Mouse (Mus musculus) layer of hippocampus, postnatal 36 days (tissue): ENCODE measurements around the gene Ap4b1. TPM values are rescaled to one million over a fixed set of nuclear protein-coding genes. Genes with fewer than 3 reads are reported as not detected.
A peak's percentile ranks its signal among the peaks of the same experiment; 100 is the strongest.
"Not testable (repeated sequence)": the region's sequence is repeated elsewhere in the genome, so short reads cannot be mapped to it uniquely, and the experiment has no call there.

Source experiments
- DNase-seq, 2 experiments: peaks; one replicate each; pipeline ENCODE4 v3.0.0; 2022
- total RNA-seq, 2 experiments: library from RNA; stranded (reverse); gene quantifications; 2 replicates each; pipeline ENCODE4 v1.2.3; 2021

Gene Ap4b1
- total RNA-seq, 2 experiments from 2014 or later: 11.7 to 12.8 TPM

DNA sequence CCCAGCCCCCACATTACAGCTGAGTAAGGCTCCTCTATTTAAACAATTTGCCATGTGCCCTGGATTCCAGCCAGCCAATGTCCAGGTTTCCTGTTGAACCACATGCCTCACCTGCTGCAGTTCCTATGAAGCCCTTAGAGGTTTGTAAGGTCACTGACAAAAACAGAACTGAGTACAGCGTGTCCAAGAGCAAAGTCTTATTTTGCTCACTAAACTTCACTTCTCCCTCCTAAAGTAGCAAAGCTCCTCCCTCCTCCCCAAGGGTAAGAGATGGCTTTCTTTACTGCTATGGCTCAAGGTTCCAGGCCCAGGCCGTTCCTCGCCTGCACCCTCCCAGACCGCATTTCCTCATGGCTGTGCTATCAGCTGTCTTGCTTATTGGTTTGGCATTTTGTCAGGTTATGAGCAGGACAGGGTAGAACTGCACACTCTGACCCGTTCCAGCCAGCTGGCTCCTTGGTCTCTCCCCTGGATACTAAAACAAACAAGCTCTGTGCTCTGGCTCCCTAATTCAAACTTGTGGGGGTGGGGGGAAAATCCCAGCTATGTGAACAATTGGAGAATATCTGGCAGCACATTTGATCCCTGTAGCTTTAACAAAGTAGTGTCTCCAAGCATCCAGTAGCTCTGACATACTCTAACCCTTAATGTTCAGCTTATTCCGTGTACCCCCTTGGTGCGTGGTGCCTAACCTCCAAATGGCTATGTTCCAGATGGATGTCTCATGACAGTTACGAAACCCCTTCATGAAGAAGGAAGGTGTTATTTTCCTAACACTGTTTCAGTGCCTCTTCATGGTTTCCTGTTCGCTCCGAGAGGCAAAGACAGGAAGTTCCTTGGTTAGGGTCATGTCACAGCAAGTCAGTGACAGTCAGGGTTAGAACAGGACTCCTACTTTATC lies 7.4 kb upstream of the Ap4b1 start:
- DNase-seq: peak; percentile 68 to 73

DNA sequence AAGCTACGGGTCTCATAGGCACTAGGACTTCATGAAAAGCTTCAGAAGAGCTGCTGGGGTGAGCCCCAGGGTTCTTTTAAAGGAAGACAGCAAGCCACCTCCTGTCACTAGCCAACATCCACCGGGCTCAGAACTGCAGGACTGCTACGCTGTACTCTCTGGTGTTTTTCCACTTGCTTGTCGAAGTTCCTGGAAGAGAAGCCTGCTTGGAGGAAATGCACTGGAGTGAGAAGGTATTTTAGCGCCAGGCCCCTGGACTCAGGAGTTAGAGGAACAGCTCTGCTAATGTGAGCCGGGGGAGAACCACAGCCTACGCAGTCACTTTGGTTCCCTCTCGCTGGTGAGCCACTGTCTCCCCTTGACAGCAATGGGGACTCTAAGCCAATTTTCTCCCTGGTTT lies 6.5 kb upstream of the Ap4b1 start:
- DNase-seq: no peak

DNA sequence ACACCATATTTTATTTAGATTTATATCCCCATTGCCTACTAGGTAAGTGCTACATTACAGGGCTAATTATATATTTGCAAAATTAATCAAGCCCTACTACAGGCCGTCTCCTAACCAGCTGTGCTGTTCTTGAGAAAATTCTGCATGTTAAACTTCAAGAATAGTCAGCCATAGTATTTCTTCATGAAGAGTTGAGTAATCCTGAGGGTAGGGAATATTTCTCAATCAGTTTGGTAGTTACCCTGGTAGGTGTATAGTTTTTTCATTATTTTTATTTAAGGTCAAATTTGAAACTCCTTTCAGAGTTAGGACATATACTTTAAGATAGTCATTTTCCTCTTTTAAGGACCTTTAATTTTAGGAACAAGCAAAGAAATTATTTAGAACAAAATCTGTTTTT lies 3.6 kb upstream of the Ap4b1 start:
- DNase-seq: no peak

DNA sequence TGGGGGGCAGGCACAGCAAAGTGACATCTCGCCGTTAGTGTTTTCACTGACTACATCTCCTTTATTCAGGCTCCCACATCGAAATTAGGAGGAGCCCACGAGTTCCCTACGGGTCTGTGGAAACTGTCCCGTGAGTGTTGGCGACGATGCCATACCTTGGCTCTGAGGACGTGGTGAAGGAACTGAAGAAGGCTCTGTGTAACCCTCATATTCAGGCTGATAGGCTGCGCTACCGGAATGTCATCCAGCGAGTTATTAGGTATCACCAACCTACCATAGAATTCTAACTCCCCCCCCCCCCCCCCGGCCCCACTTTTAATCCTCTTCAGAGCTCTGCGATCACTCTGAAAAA lies 455 bp downstream of the Ap4b1 start:
- DNase-seq: no peak

DNA sequence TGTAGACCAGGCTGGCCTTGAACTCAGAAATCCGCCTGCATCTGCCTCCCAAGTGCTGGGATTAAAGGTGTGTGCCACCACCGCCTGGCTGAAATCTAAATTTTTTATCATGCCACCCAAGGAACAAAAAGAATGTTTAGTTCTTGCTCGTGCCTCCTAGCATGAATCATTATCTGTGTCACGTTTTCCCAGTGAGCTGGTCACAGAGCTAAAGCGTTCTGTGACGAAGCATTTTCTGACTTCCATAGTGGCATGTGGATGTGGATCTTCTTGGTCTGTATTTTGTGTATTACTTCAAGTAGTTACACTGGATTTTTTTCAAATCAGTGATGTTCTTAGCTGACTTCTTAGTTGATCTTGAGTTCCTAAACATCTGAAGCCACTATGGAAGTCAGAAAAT lies 1.6 kb downstream of the Ap4b1 start:
- DNase-seq: no peak

DNA sequence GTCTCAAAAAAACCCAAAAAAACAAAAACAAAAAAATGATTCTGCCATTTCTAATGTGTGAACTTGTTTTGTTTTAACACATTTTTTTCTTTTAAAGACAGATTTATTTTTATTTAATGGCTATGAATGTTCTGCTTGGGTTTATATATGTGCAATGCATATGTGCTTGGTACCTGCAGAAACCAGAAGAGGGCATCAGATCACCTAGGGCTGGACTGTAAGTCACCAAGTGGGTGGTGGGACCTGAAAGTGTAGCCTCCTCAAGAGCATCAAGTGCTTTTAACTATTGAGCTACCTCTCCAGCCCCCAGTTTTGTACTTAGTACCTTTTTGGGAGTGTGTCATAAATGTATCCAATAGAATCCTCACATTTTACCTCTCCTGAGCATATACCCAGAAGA lies 18.2 kb downstream of the Ap4b1 start:
- no peak for DNase-seq

DNA sequence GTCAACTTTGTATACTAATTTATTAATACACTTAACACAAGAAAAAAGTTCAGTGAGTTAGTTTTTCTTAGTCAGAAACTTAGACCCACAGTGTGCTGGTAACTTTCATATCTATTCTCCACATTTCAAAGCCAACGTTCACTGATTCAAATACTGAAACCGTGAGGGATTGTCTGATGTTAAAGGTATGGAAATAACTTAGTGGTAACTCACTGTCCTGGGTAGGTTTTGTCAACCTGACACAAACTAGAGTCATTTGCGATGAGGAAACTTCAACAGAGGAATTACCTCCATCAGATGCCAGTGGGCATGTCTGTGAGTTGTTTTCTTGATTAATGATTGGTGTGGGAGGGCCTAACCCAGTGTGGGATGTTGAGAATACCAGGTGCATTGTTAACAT lies 19.7 kb downstream of the Ap4b1 start:
- no peak for DNase-seq

DNA sequence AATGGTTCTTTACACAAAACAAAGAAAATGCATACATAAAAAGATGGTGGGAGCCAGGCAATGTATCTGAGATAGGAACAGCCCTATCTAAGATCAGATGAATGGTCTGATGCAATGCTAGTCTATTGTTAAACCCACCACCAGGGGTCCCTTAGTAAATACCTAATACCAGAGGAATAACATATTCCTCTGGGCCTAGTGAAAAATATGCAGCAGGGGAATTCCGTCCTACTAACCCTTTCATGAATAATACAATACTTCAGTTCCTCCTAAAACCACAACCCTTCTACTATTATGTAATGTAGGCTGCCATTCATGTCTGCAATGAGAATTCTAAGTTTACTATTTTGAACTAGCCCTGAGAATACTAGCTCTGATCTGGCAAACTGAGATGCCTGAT lies 21.4 kb downstream of the Ap4b1 start:
- DNase-seq: not testable (repeated sequence)

DNA sequence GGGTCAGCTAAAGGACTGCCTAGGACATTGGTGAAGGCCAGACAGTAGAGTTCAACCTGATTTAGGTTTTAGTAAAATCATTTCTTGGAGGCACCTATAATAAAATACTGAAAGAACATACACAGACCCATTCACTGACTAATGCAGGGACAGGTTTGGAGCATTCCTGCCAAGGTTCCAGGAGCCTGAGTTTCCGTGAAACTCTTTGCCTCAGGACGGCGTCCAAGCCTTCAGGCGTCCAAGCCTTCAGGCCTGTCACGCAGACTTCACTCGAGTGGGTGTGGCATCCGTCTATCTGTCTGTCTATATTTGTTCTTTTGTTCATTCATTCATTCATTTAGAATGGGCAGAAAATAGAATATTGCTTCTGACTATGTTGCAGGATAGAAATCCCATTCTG lies 21.8 kb downstream of the Ap4b1 start:
- no peak for DNase-seq

DNA sequence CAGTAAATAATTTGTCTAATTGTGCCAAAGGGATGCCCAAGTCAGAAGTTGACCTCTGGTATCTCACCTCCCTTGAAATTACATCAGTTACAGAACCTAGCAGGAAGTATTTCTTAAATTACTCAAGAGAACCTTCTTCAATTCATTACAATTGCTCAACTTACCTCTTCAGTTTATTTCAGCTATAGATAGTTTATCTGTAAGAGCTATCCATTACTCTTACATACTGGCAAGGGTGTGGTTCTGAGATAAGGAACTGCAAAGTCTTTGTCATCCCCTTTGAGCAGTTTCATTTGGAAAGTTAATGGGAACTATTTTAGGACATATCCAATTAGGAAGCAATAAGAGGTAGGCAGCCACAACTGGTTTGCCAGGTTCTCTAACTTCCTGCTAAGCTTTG lies 23.1 kb downstream of the Ap4b1 start, which contains the start of gene Bcl2l15:
TSS of gene Bcl2l15 (plus strand) at position 176 of the 400 bp plus-strand sequence.
- no peak for DNase-seq

DNA sequence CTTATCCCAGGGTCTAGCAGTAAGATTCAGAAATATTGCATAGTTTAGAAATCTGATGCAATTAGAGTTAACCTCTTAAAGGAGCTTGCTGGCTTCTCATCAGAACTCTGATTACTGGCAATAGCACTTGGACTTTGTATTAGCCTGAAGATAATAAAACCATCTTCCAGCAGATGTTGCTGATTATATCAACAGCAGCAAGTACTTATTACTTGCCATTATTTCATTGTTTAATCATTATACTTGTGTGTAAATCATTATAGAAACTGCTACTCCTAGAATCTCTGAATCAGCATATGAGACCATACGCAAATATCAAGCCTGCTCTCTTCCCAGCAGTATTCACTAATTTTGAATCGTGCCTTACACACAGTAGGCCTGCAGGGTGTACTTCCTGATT lies 24.7 kb downstream of the Ap4b1 start:
- DNase-seq: no peak

DNA sequence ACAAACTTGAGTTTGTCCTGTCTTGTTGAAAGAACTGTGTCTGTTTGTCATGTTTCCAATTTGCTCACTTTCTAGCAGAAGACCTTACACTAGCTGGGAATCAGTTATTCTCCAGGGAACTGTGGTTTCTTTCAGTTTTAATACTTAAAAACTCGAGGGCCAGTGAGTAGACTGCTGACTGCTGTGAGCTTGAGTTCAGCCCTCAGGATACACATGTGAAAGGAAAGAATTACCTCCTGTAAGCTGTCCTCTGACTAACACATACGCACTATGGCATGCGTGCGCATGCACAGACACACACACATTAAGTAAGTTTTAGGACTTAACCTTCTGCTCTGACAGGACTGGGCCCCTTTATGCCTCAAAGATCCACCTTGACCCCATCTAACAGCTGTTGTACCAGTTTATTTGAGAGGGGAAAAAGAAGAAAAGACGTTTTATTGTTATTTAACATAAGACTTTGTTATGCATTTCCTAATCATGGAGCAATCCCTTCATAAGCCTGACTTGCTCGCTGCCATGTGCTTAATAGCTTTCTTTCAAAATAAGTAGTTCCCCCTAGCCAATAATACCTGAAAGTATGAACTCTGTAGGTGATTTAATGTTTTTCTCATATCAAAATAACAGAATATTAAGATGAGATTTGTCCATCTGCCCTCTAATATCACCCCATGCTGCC lies 26.1 kb downstream of the Ap4b1 start:
- no peak for DNase-seq

DNA sequence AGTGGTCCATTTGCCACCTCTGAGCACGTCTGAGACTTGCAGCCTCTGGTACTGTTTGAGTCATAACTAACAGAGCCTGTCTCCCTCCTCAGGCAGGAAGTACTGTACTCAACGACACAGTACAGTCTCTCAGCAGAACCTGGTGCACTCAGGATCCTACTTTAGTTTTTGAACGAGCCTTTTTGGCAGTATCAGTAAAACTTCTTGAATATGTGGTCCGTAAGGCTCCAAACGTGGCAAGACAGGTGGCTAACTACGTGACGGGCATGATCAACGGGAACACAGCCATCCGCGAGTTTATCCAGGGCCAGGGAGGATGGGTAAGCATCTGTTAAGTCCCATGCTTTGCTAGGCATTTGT lies 26.6 kb downstream of the Ap4b1 start:
- peak in 1 of 2 experiments; percentile 21 for DNase-seq

DNA sequence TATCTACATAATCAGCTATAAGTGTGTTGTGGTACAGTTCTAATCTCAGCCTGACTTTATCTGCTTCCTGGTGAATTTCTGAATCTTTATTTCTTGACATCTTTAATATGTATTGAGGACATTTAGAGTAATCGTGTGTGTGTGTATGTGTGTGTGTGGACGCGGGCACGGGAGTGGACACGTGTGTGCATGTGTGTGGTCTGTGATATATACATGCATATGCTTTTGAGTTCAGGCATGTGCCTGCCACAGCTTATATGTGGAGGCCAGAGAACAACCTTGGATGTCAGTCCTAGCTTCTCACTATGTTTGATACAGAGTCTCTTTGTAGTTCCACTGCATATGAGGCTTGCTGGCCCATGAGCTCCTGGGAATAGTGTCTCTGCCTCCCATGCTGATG lies 27.1 kb downstream of the Ap4b1 start:
- no peak for DNase-seq

DNA sequence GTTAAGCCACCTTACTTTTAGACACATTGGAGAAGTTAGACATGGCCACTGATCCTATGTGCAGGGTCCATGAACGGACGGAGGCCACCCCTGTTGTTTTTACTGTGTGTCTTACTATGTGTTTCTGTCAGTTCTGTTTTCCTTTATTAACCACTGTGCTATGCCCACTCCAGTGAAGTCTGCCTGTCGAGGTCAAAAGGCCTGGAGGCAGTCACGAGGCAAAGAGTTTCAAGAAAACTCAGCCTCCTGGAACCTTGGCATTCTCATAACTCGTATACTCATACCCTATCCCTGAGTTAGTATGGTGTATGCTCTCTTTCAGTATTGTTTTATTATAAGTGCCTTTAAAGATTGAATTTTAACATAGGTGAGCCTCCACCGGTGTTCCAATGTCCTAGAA lies 30.4 kb downstream of the Ap4b1 start:
- no peak for DNase-seq

DNA sequence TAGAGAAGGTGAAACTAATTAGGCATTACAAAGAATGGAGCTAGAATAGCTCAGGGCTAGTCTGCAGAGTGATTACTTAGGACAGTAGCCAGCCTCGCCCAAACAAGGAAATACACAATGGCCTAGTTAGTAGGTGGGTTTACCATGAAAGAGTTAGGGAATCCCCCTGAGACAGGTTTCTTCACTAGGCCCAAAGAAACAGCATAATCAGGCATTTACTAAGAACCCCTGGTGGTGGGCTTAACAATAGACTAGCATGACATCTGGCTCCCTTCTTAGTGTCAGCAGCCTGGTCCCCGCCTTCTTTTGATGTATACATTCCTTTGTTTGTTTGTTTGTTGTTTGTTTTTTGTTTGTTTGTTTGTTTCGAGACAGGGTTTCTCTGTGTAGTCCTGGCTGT lies 30.9 kb downstream of the Ap4b1 start:
- not testable (repeated sequence) for DNase-seq

DNA sequence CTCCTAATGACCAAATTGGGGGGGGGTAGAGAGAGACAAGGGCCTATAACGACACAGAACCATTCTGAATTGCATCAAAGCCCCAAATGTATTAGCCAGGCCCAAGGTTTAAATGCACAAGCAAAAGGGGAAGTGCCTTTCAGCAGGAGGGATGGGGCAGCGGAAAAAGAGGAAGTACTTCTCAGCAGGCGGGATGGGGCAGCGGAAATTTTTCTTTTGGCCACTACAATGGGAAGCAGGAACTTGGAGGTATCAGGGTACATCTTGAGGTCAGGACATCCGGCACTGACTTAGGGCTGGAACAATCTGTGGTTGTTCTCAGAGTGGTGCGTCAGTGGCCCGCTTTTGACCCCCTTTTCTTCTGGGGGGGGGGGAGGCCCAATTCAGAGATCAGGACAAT lies 31.6 kb downstream of the Ap4b1 start:
- DNase-seq: not testable (repeated sequence)

DNA sequence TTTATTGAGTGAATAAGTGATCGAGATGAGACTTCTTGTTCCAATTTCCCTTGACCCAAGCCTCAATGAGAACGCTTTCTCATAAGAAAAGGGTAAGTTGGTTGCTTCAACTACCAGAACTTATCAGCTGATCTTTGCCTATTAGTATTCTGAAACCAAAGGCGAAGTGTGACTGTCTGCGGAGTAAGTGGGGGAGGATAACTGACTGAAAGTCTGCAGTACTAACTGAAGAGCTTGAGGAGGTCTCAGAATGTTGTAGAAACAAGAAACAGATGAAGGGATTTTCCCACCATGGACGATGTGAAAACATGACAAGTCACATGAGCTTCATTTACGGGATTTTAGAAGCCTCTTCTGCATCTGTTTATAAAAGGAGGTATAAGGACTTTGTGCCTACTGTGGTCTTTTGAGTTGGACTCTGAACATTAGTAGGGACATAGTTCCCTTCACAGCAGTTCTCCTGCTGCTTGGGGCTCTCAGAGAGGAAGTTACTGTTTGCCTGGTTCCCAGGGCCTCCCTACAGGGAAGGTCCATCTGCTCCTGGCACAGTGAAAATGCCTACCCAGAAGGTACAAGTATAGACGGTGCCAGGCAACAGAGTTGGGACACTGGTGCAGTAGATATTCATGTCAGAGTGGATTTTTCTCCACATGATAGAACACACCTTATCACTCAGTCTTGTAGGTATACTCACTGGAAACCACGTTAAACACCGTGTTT lies 41.5 kb downstream of the Ap4b1 start:
- peak; percentile 35 to 45 for DNase-seq

DNA sequence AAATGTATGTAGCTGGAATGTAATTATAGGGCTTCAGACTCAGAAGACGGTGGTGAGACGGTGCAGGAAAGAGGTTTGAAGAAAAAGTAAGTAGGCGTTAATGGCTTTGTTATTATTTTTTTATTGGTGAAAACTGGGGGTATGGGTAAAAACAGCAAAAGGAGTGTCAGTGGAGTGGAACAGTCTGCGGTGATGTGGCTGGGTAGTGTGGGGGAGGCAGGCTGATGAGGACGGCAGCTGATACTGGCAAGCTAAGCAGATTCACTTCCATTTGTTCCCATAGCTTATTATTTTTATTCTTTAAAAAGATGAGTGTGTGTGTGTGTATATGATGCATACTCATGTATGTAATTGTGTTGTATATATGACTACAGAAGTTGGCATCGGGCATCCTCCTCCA lies 42.2 kb downstream of the Ap4b1 start:
- peak; percentile 26 for DNase-seq

DNA sequence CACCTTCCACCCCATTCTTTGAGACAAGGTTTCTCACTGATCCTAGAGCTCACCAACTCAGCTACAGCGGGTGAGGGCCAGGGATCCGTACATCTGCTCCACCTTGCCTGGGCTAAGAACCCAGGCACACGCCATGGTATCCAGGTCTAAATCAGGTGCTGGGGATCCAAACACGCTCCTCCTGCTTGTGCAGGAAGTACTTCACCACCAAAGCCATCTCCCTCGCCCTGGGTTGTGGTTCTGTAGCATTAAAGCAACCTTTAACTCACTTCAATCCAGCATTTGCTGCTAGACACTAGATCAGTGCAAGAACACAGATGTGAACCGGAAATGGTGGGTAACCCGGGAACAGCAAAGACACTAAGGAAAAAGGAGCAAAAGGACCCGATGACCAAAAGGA lies 42.6 kb downstream of the Ap4b1 start:
- DNase-seq: no peak

DNA sequence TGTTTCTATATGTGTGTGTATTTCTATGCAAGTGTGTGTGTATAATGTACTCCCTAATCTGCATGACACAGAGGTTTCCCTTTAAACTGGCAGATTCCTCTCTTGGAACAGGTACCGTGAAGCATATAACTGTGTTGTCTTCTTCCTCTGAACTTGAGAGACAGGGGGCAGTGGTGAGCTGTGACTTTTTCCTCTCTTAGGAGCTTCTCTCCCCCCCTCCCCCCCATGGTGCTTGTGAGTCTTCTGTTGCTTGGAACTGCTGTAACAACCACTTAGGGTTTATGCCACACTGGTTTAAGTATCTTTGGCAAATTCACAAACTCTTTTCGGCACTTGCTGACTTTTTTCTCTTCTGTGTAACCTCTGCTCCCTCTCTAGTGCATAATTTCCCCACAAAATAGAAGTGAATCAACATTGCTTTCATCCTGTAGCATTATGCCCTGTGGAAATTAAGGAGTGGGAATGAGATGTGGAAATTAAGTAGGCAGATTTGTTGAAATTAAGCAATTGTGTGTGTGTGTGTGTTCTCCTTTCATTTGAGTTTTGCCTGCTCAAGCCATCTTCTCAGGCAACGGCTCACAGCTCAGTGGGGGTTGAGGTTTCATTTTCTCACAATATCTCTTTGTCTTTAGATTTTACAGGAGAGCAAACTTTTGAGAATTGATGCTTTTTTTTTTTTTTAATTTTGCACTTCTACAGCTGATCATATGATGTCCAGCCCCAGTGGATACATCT lies 43.4 kb downstream of the Ap4b1 start:
- no peak for DNase-seq

DNA sequence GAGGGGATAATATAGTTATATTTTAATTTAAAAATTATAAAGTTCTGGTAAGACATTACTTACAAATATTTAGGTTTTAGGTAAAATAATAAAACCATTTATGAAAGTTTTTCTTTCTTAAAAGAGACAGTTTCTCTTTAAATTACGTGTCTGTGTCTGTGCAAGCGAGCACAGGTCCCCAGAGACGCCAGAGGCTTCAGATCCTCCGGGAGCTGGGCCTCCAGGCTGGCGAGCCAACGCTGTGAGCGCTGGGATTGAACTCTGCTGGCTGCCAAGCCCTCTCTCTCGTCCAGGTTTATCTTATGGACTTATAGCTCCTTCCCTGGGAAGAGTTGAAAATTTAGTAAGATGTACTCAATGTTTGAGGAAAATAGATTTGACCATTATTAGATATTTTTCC lies 44.5 kb downstream of the Ap4b1 start:
- DNase-seq: no peak
